Mouse (Mus musculus): Measurements from ENCODE around the gene Srgap2. TPM values are rescaled to one million over a fixed set of nuclear protein-coding genes. Genes with fewer than 3 reads are reported as not detected.

Gene Srgap2
- polyA plus RNA-seq, 1 experiment from 2014 or later = 3.1 TPM

GRCm38 (mm10) chr1:131546798-131547690 lies 19.9 kb upstream of the Srgap2 start:
- Histone ChIP-seq H3K4me2 (replicated peaks; ENCODE audit: low read depth) (no peak overlapping the region), H3K27me3 (replicated peaks; ENCODE audit: control insufficient read depth, insufficient read depth, low read length) (no peaks in the 10 kb centered on the region), H3K9me3 (ENCODE audit: control insufficient read depth) (no peaks in the 10 kb centered on the region), H3K27ac (ENCODE audit: low read depth, low read length) (no peak overlapping the region), H3K4me3 (ENCODE audit: low read depth, low read length) (no peak overlapping the region), H3K9ac (ENCODE audit: low read depth, low read length) (no peak overlapping the region), H3K36me3 (ENCODE audit: control insufficient read depth, insufficient read depth) (no peaks in the 10 kb centered on the region), H3K4me1 (replicated peaks; ENCODE audit: control insufficient read depth, insufficient read depth, low read length) (no peaks in the 10 kb centered on the region)
- 60% methylated on average over 13 of the region's 13 CpGs for WGBS
- no peak for ATAC-seq
- TF ChIP-seq CTCF (IDR thresholded peaks at IDR 0.05; ENCODE audit: low read depth) = no peak

GRCm38 (mm10) chr1:131543886-131544565 lies 16.9 kb upstream of the Srgap2 start:
- Histone ChIP-seq H3K4me3 (ENCODE audit: low read depth, low read length) (no peak overlapping the region), H3K27me3 (replicated peaks; ENCODE audit: control insufficient read depth, insufficient read depth, low read length) (no peaks in the 10 kb centered on the region), H3K27ac (ENCODE audit: low read depth, low read length) (no peak overlapping the region), H3K9me3 (ENCODE audit: control insufficient read depth) (no peaks in the 10 kb centered on the region), H3K4me2 (replicated peaks; ENCODE audit: low read depth) (no peak overlapping the region), H3K36me3 (ENCODE audit: control insufficient read depth, insufficient read depth) (no peaks in the 10 kb centered on the region), H3K9ac (ENCODE audit: low read depth, low read length) (no peak overlapping the region), H3K4me1 (replicated peaks; ENCODE audit: control insufficient read depth, insufficient read depth, low read length) (0 out of 2 replicates have a peak, but pooled peaks cover 2% of the 10 kb centered on the region)
- no peak for ATAC-seq
- 85% methylated on average over 7 of the region's 7 CpGs for WGBS
- no peak for TF ChIP-seq CTCF (IDR thresholded peaks at IDR 0.05; ENCODE audit: low read depth)

- TF ChIP-seq CTCF (IDR thresholded peaks at IDR 0.05; ENCODE audit: low read depth) = no peak
- H3K27me3 ChIP-seq (replicated peaks; ENCODE audit: control insufficient read depth, insufficient read depth, low read length) = no peaks in the 10 kb centered on the region
Observed at GRCm38 (mm10) chr1:131541903-131542302, 14.8 kb upstream of the Srgap2 start.

GRCm38 (mm10) chr1:131541431-131541830 lies 14.3 kb upstream of the Srgap2 start:
- no peak overlapping the region for H3K9ac ChIP-seq (ENCODE audit: low read depth, low read length)
- no peak for ATAC-seq
- H3K4me1 ChIP-seq (replicated peaks; ENCODE audit: control insufficient read depth, insufficient read depth, low read length) = 0 out of 2 replicates have a peak, but pooled peaks cover 2% of the 10 kb centered on the region
- no peak overlapping the region for H3K27ac ChIP-seq (ENCODE audit: low read depth, low read length)
- no peak for TF ChIP-seq CTCF (IDR thresholded peaks at IDR 0.05; ENCODE audit: low read depth)
- no peaks in the 10 kb centered on the region for H3K27me3 ChIP-seq (replicated peaks; ENCODE audit: control insufficient read depth, insufficient read depth, low read length)
- whole genome bisulfite sequencing = 37% methylated on average over 3 of the region's 3 CpGs
- H3K4me2 ChIP-seq (replicated peaks; ENCODE audit: low read depth) = no peak overlapping the region
- H3K9me3 ChIP-seq (ENCODE audit: control insufficient read depth) = no peaks in the 10 kb centered on the region
- no peak overlapping the region for H3K4me3 ChIP-seq (ENCODE audit: low read depth, low read length)
- no peaks in the 10 kb centered on the region for H3K36me3 ChIP-seq (ENCODE audit: control insufficient read depth, insufficient read depth)

More at GRCm38 (mm10) chr1:131541903-131542302, 14.8 kb upstream of the Srgap2 start:
- no peak overlapping the region for H3K4me2 ChIP-seq (replicated peaks; ENCODE audit: low read depth)
- H3K36me3 ChIP-seq (ENCODE audit: control insufficient read depth, insufficient read depth) = no peaks in the 10 kb centered on the region
- H3K9me3 ChIP-seq (ENCODE audit: control insufficient read depth) = no peaks in the 10 kb centered on the region
- 59% methylated on average over 5 of the region's 5 CpGs for WGBS
- no peak overlapping the region for H3K9ac ChIP-seq (ENCODE audit: low read depth, low read length)
- H3K27ac ChIP-seq (ENCODE audit: low read depth, low read length) = no peak overlapping the region
- 0 out of 2 replicates have a peak, but pooled peaks cover 2% of the 10 kb centered on the region for H3K4me1 ChIP-seq (replicated peaks; ENCODE audit: control insufficient read depth, insufficient read depth, low read length)
- ATAC-seq = no peak
- no peak overlapping the region for H3K4me3 ChIP-seq (ENCODE audit: low read depth, low read length)

- Histone ChIP-seq H3K4me1 (replicated peaks; ENCODE audit: control insufficient read depth, insufficient read depth, low read length) (0 out of 2 replicates have a peak, but pooled peaks cover 2% of the 10 kb centered on the region), H3K27ac (ENCODE audit: low read depth, low read length) (no peak overlapping the region), H3K9ac (ENCODE audit: low read depth, low read length) (no peak overlapping the region), H3K4me2 (replicated peaks; ENCODE audit: low read depth) (no peak overlapping the region), H3K36me3 (ENCODE audit: control insufficient read depth, insufficient read depth) (no peaks in the 10 kb centered on the region), H3K4me3 (ENCODE audit: low read depth, low read length) (no peak overlapping the region), H3K27me3 (replicated peaks; ENCODE audit: control insufficient read depth, insufficient read depth, low read length) (no peaks in the 10 kb centered on the region), H3K9me3 (ENCODE audit: control insufficient read depth) (no peaks in the 10 kb centered on the region)
- 78% methylated on average over 5 of the region's 5 CpGs for WGBS
- ATAC-seq = no peak
- no peak for TF ChIP-seq CTCF (IDR thresholded peaks at IDR 0.05; ENCODE audit: low read depth)
Observed at GRCm38 (mm10) chr1:131540795-131541194, 13.6 kb upstream of the Srgap2 start.

GRCm38 (mm10) chr1:131539771-131540170 lies 12.6 kb upstream of the Srgap2 start:
- H3K4me1 ChIP-seq (replicated peaks; ENCODE audit: control insufficient read depth, insufficient read depth, low read length) = 0 out of 2 replicates have a peak, but pooled peaks cover 2% of the 10 kb centered on the region
- ATAC-seq = no peak
- H3K9me3 ChIP-seq (ENCODE audit: control insufficient read depth) = no peaks in the 10 kb centered on the region
- H3K36me3 ChIP-seq (ENCODE audit: control insufficient read depth, insufficient read depth) = no peaks in the 10 kb centered on the region
- H3K27ac ChIP-seq (ENCODE audit: low read depth, low read length) = no peak overlapping the region
- WGBS = 92% methylated on average over 4 of the region's 4 CpGs
- no peak overlapping the region for H3K4me2 ChIP-seq (replicated peaks; ENCODE audit: low read depth)
- no peak overlapping the region for H3K4me3 ChIP-seq (ENCODE audit: low read depth, low read length)
- H3K9ac ChIP-seq (ENCODE audit: low read depth, low read length) = no peak overlapping the region
- no peaks in the 10 kb centered on the region for H3K27me3 ChIP-seq (replicated peaks; ENCODE audit: control insufficient read depth, insufficient read depth, low read length)
- no peak for TF ChIP-seq CTCF (IDR thresholded peaks at IDR 0.05; ENCODE audit: low read depth)

Measured in intestine, postnatal 0 days (tissue).